Mouse (Mus musculus) heart, postnatal 0 days (tissue): ENCODE data around the gene Lmbr1l. TPM values are rescaled to one million over a fixed set of nuclear protein-coding genes. Genes with fewer than 3 reads are reported as not detected.

Source experiments
- ATAC-seq: fragments of 200-750 bp; cut with Nextera tagmentation; 2 replicates; pipeline ENCODE4 v1.8.0; 2017; ENCODE audit warnings: low read depth, moderate number of reproducible peaks, moderate library complexity; ENCODE audit not compliant: insufficient read depth
- DNase-seq: peaks from one replicate; pipeline ENCODE4 v3.0.0-alpha.2; 2016; ENCODE audit warnings: low spot score
- H3K27ac ChIP-seq: fragments of 300-500 bp; sonication (generic); 2 replicates; pipeline ENCODE4 v1.5.1; 2014; ENCODE audit warnings: low read depth, mild to moderate bottlenecking
- H3K27me3 ChIP-seq: fragments of 300-500 bp; sonication (generic); 2 replicates; pipeline ENCODE4 v1.6.1; 2014; ENCODE audit warnings: low read length, mixed read lengths; ENCODE audit not compliant: control insufficient read depth, insufficient read depth
- H3K36me3 ChIP-seq: fragments of 300-500 bp; sonication (generic); replicated peaks from 2 replicates; pipeline ENCODE4 v1.6.1; 2014; ENCODE audit warnings: low read length, mixed read lengths; ENCODE audit not compliant: control insufficient read depth, insufficient read depth
- H3K4me1 ChIP-seq: fragments of 300-500 bp; sonication (generic); 2 replicates; pipeline ENCODE4 v1.6.1; 2014; ENCODE audit warnings: antibody characterized with exemption; ENCODE audit not compliant: control insufficient read depth, insufficient read depth
- H3K4me2 ChIP-seq: fragments of 300-500 bp; sonication (generic); 2 replicates; pipeline ENCODE4 v1.6.1; 2014; ENCODE audit warnings: low read depth, mild to moderate bottlenecking, low read length, moderate library complexity
- H3K4me3 ChIP-seq: fragments of 300-500 bp; sonication (generic); 2 replicates; pipeline ENCODE4 v1.5.1; 2014; ENCODE audit warnings: low read depth, low read length
- H3K9ac ChIP-seq: fragments of 300-500 bp; sonication (generic); replicated peaks from 2 replicates; pipeline ENCODE4 v1.6.1; 2014; ENCODE audit warnings: low read depth, low read length, mixed read lengths
- H3K9me3 ChIP-seq: fragments of 300-500 bp; sonication (generic); replicated peaks from 2 replicates; pipeline ENCODE4 v1.6.1; 2016; ENCODE audit warnings: low read length; ENCODE audit not compliant: control insufficient read depth
- CTCF ChIP-seq: IDR thresholded peaks from 2 replicates; pipeline ENCODE4 v1.5.1; 2016; ENCODE audit warnings: antibody characterized with exemption, control low read depth, low read depth
- EP300 ChIP-seq: IDR thresholded peaks from 2 replicates; pipeline ENCODE4 v1.6.1; 2016; ENCODE audit warnings: antibody characterized with exemption, low read depth
- WGBS: fragments of 180-500 bp; shearing (Covaris S2); extraction: QIAGEN DNeasy Blood & Tissue Kit; methylation state at CpG from one replicate; pipeline ENCODE4 v1.1.7; 2014; 5-methylcytosine and 5-hydroxymethylcytosine counted together
- polyA plus RNA-seq: library from polyadenylated mRNA; unstranded; fragments of >200 nt; fragmentation: Nextera tagmentation; extraction: Ambion mirVana; gene quantifications from 2 replicates; pipeline ENCODE4 v1.2.1, GENCODE M21; 2015
- total RNA-seq: library from RNA; depleted of rRNA; stranded (reverse); fragments of >200 nt; gene quantifications from 2 replicates; pipeline ENCODE4 v1.2.3, GENCODE M21; 2014; ENCODE audit warnings: low replicate concordance; rRNA removed

The Lmbr1l gene
- total and polyA plus RNA-seq, 2 experiments from 2014 or later: 8.0 to 25.5 TPM

DNA sequence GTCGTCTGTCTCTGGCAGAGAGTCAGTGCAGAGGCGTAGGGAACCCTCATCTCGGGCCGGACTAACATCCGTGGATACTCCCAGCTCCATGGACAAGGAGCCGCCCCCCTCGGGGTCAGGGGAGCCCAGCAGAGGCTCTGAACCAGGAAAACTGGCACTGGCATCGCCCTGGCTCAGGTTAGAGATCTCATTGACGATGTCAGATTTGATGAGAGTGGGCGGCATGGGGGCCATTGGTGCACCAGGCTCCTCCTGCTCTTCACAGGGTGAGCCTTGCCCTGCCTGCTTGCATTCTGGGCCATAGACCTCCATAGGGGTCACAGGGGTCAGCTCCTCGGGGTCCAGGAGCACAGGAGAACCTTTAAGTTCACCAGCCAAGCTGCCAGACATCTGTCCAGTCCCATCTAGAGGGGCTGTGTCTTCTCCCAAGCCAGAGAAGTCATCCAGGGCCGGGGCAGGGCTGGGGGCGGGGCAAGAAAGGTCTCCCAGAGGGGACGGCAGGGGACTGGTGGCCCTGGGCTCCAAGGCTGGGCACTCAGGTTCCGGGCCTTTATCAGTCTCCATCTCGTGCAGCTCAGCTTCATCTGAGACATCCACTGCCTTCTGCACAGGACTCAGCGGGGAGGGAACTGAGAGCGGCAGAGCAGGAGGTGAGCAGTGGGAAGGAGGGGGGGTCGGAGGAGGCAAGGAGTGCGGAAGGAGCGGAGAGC is 56.2 kb downstream of the Lmbr1l start:
- TF ChIP-seq CTCF (no peak), EP300 (no peak)

DNA sequence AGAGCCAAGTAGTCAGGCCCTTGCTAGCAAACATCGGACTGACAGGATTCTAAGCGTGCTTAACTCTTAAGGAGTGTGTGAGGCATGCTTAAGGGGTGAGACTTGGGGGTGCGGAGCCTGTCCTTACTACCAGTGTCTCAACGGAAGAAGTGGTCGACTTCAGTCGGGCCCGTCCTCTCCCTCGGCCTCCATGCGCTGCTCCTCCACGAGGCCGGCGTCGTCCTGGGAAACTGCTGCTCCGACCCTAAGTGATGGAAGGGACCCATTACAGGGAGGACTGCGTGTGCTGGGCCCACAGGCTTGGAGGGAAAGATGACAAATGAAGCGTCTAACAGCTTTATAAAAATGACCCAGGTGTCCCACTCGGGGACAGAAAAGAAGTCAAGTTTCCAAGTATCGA is 57.1 kb downstream of the Lmbr1l start:
- H3K27ac ChIP-seq: no peak overlapping the region

More for the DNA sequence above, 56.2 kb downstream of the Lmbr1l start:
- Histone ChIP-seq H3K27ac (no peak overlapping the region), H3K4me3 (no peak overlapping the region), H3K27me3 (no peaks in the 10 kb centered on the region), H3K4me1 (no peaks in the 10 kb centered on the region), H3K9me3 (no peaks in the 10 kb centered on the region), H3K4me2 (no peak overlapping the region), H3K9ac (no peak overlapping the region), H3K36me3 (peaks cover 97% of the 10 kb centered on the region)
- no peak for ATAC-seq
- DNase-seq: no peak
- WGBS: 83% methylated on average over 21 of the region's 21 CpGs

DNA sequence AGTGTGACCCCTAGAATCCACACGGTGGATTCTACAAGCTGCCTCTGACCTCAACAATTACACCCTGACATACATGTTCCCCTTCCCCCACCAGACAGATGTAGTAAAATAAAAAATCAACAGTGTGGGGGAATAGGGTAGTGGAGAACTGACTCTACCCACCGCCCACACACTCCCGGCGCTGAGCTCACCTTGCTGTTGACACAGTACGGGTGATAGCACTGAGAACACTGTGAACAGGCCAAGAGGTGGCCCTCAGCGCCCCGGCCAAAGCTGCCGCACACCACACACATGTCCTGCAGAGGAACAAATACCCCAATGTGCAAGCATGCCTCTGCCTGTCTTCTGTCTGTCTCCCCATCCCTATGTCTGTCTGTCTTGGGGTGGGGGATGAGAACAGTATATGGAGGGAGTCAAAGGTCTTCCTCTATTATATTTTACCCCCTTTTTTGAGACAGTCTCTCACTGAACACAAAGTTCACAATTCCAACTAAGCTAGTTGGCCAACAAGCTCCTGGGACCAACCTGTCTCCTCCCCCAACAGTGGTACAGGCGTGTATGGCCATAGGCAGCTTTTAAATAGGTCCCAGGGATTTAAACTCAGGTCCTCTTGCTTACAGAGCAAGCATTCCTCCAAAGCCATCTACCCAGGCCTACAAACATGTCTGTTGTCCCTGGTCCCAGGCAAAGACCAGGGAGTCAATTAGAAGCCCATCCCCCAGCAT is 58.5 kb downstream of the Lmbr1l start:
- Histone ChIP-seq H3K36me3 (peaks cover 98% of the 10 kb centered on the region), H3K9ac (no peak overlapping the region), H3K27me3 (no peaks in the 10 kb centered on the region), H3K27ac (no peak overlapping the region), H3K4me3 (no peak overlapping the region), H3K9me3 (no peaks in the 10 kb centered on the region), H3K4me2 (no peak overlapping the region), H3K4me1 (no peaks in the 10 kb centered on the region)
- no peak for DNase-seq
- no peak for ATAC-seq
- TF ChIP-seq CTCF (no peak), EP300 (no peak)
- WGBS: 72% methylated on average over 9 of the region's 9 CpGs

More for the DNA sequence above, 57.1 kb downstream of the Lmbr1l start:
- no peaks in the 10 kb centered on the region for H3K4me1 ChIP-seq
- no peaks in the 10 kb centered on the region for H3K27me3 ChIP-seq
- ATAC-seq (no peak), DNase-seq (no peak)
- no peak overlapping the region for H3K4me2 ChIP-seq
- H3K36me3 ChIP-seq: peaks cover 98% of the 10 kb centered on the region
- no peak overlapping the region for H3K4me3 ChIP-seq
- no peak overlapping the region for H3K9ac ChIP-seq
- WGBS: 93% methylated on average over 18 of the region's 18 CpGs
- TF ChIP-seq CTCF (no peak), EP300 (no peak)
- H3K9me3 ChIP-seq: no peaks in the 10 kb centered on the region

DNA sequence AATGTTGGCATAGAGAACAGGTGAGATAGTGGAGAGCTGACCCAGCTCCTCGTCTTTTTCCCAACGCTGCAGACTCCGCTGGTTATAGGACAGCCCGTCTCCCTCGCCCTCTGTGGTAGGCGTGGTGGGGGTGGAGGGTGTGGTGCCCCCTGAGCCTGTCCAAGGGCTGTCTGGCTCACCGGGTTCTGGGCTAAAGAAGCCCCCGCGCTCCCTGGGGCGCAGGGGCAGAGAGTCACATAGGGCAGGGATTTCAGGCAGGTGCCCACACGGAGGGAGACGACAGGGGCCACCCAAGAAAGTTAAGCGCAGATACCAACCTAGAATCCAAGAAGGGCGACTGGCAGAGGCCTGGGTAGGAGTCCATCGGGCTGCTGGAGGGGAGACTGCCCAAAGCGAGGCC is 63.8 kb downstream of the Lmbr1l start:
- Histone ChIP-seq H3K36me3 (peaks cover 98% of the 10 kb centered on the region), H3K4me1 (no peaks in the 10 kb centered on the region), H3K27ac (no peak overlapping the region), H3K9ac (no peak overlapping the region), H3K4me3 (no peak overlapping the region), H3K4me2 (no peak overlapping the region), H3K9me3 (no peaks in the 10 kb centered on the region), H3K27me3 (no peaks in the 10 kb centered on the region)
- no peak for ATAC-seq
- WGBS: 85% methylated on average over 16 of the region's 16 CpGs
- TF ChIP-seq EP300: no peak
- no peak for TF ChIP-seq CTCF
- no peak for DNase-seq

Other genes starting within 250 kb of the Lmbr1l start
- gene Rnd1, start 240.8 kb downstream of the Lmbr1l start, total RNA-seq: 7.1 and 13.0 TPM in 2 replicates
- 1.0 and 1.1 TPM in 2 replicates for gene Rnd1, start 240.8 kb downstream of the Lmbr1l start, polyA plus RNA-seq
- 0.77 TPM in 1 of 2 replicates, not detected in the other for gene Ccdc65, start 210.0 kb downstream of the Lmbr1l start, total RNA-seq
- 0.25 and 0.86 TPM in 2 replicates for gene Ccdc65, start 210.0 kb downstream of the Lmbr1l start, polyA plus RNA-seq
- 4.3 and 26.7 TPM in 2 replicates for gene Fkbp11, start 190.0 kb downstream of the Lmbr1l start, total RNA-seq
- 21.7 and 22.0 TPM in 2 replicates for gene Fkbp11, start 190.0 kb downstream of the Lmbr1l start, polyA plus RNA-seq
- 27.6 and 28.7 TPM in 2 replicates for gene Arf3, start 155.0 kb downstream of the Lmbr1l start, total RNA-seq
- 15.9 and 17.3 TPM in 2 replicates for gene Arf3, start 155.0 kb downstream of the Lmbr1l start, polyA plus RNA-seq
- not detected in 2 replicates for gene Wnt10b, start 140.1 kb downstream of the Lmbr1l start, total RNA-seq
- 0.07 TPM in 1 of 2 replicates, not detected in the other for gene Wnt10b, start 140.1 kb downstream of the Lmbr1l start, polyA plus RNA-seq
- gene Wnt1, start 128.4 kb downstream of the Lmbr1l start, total RNA-seq: not detected in 2 replicates
- not detected in 2 replicates for gene Wnt1, start 128.4 kb downstream of the Lmbr1l start, polyA plus RNA-seq
- gene Ddn, start 108.7 kb downstream of the Lmbr1l start, total RNA-seq: 1.4 and 1.9 TPM in 2 replicates
- gene Ddn, start 108.7 kb downstream of the Lmbr1l start, polyA plus RNA-seq: 0.11 TPM in 2 replicates
- gene Prkag1, start 86.7 kb downstream of the Lmbr1l start, total RNA-seq: 115 and 134 TPM in 2 replicates
- gene Prkag1, start 86.7 kb downstream of the Lmbr1l start, polyA plus RNA-seq: 113 and 114 TPM in 2 replicates
- gene Kmt2d, start 47.0 kb downstream of the Lmbr1l start, total RNA-seq: 31.6 and 34.4 TPM in 2 replicates
- 5.5 and 6.0 TPM in 2 replicates for gene Kmt2d, start 47.0 kb downstream of the Lmbr1l start, polyA plus RNA-seq
- gene Rhebl1, start 23.7 kb downstream of the Lmbr1l start, total RNA-seq: 7.5 and 12.6 TPM in 2 replicates
- gene Rhebl1, start 23.7 kb downstream of the Lmbr1l start, polyA plus RNA-seq: 4.0 and 4.1 TPM in 2 replicates
- gene Dhh, start 19.7 kb downstream of the Lmbr1l start, total RNA-seq: 4.4 and 4.8 TPM in 2 replicates
- gene Dhh, start 19.7 kb downstream of the Lmbr1l start, polyA plus RNA-seq: 1.7 TPM in 2 replicates
- gene Tuba1b, start 16.3 kb upstream of the Lmbr1l start, total RNA-seq: 2,330 and 2,912 TPM in 2 replicates
- 608 and 611 TPM in 2 replicates for gene Tuba1b, start 16.3 kb upstream of the Lmbr1l start, polyA plus RNA-seq
- gene Gm49450, start 35.3 kb upstream of the Lmbr1l start, total RNA-seq: 78.3 and 158 TPM in 2 replicates
- gene Gm49450, start 35.3 kb upstream of the Lmbr1l start, polyA plus RNA-seq: not detected in 2 replicates
- gene Tuba1a, start 35.5 kb upstream of the Lmbr1l start, total RNA-seq: 1,016 and 1,136 TPM in 2 replicates
- gene Tuba1a, start 35.5 kb upstream of the Lmbr1l start, polyA plus RNA-seq: 404 and 408 TPM in 2 replicates
- gene Tuba1c, start 111.7 kb upstream of the Lmbr1l start, total RNA-seq: 309 and 399 TPM in 2 replicates
- 73.8 and 97.1 TPM in 2 replicates for gene Tuba1c, start 111.7 kb upstream of the Lmbr1l start, polyA plus RNA-seq
- gene Prph, start 136.9 kb upstream of the Lmbr1l start, total RNA-seq: 2.0 TPM in 1 of 2 replicates, not detected in the other
- 0.07 and 0.84 TPM in 2 replicates for gene Prph, start 136.9 kb upstream of the Lmbr1l start, polyA plus RNA-seq
- gene Troap, start 156.3 kb upstream of the Lmbr1l start, total RNA-seq: 16.2 and 19.1 TPM in 2 replicates
- gene Troap, start 156.3 kb upstream of the Lmbr1l start, polyA plus RNA-seq: 7.0 and 8.1 TPM in 2 replicates
- gene C1ql4, start 169.6 kb upstream of the Lmbr1l start, total RNA-seq: not detected in 2 replicates
- 0.20 TPM in 1 of 2 replicates, not detected in the other for gene C1ql4, start 169.6 kb upstream of the Lmbr1l start, polyA plus RNA-seq
- gene Dnajc22, start 174.9 kb upstream of the Lmbr1l start, total RNA-seq: 2.3 TPM in 1 of 2 replicates, not detected in the other
- gene Dnajc22, start 174.9 kb upstream of the Lmbr1l start, polyA plus RNA-seq: 0.29 and 0.61 TPM in 2 replicates
- gene Spats2, start 207.7 kb upstream of the Lmbr1l start, total RNA-seq: 17.6 and 22.5 TPM in 2 replicates
- 15.0 and 16.1 TPM in 2 replicates for gene Spats2, start 207.7 kb upstream of the Lmbr1l start, polyA plus RNA-seq